Mouse (Mus musculus) forebrain, postnatal 0 days (tissue): Measurements from ENCODE around the gene Lrr1. TPM values are rescaled to one million over a fixed set of nuclear protein-coding genes. Genes with fewer than 3 reads are reported as not detected.
A peak's percentile ranks its signal among the peaks of the same experiment; 100 is the strongest.

ENCODE experiments used
- ATAC-seq: fragments of 200-750 bp; cut with Nextera tagmentation; 2 replicates; pipeline ENCODE4 v1.8.0; 2017; ENCODE audit warnings: mild to moderate bottlenecking, moderate library complexity
- DNase-seq: peaks from one replicate; pipeline ENCODE4 v3.0.0-alpha.2; 2015
- H3K27ac ChIP-seq: fragments of 300-500 bp; sonication (generic); 2 replicates; pipeline ENCODE4 v1.5.1; 2014; ENCODE audit warnings: low read depth, mild to moderate bottlenecking, antibody characterized with exemption, low read length, moderate library complexity, mixed read lengths
- H3K27me3 ChIP-seq: fragments of 300-500 bp; sonication (generic); 2 replicates; pipeline ENCODE4 v1.6.1; 2014; ENCODE audit warnings: mild to moderate bottlenecking, low read length, mixed read lengths; ENCODE audit not compliant: insufficient read depth
- H3K36me3 ChIP-seq: fragments of 300-500 bp; sonication (generic); 2 replicates; pipeline ENCODE4 v1.6.1; 2014; ENCODE audit warnings: mild to moderate bottlenecking, moderate library complexity; ENCODE audit not compliant: insufficient read depth
- H3K4me1 ChIP-seq: fragments of 300-500 bp; sonication (generic); 2 replicates; pipeline ENCODE4 v1.6.1; 2014; ENCODE audit warnings: antibody characterized with exemption; ENCODE audit not compliant: insufficient read depth
- H3K4me2 ChIP-seq: fragments of 300-500 bp; sonication (generic); 2 replicates; pipeline ENCODE4 v1.6.1; 2014; ENCODE audit warnings: low read depth, mild to moderate bottlenecking, moderate library complexity
- H3K4me3 ChIP-seq: fragments of 300-500 bp; sonication (generic); 2 replicates; pipeline ENCODE4 v1.5.1; 2014; ENCODE audit warnings: low read depth, low read length, mixed read lengths
- H3K9ac ChIP-seq: fragments of 300-500 bp; sonication (generic); 2 replicates; pipeline ENCODE4 v1.6.1; 2014; ENCODE audit warnings: mild to moderate bottlenecking
- H3K9me3 ChIP-seq: fragments of 300-500 bp; sonication (generic); 2 replicates; pipeline ENCODE4 v1.6.1; 2016; ENCODE audit warnings: low read length
- CTCF ChIP-seq: sonication (generic); IDR thresholded peaks from 2 replicates; pipeline ENCODE4 v1.5.1; 2016; ENCODE audit warnings: antibody characterized with exemption, control low read depth, low read depth
- WGBS: fragments of 180-500 bp; shearing (Covaris S2); extraction: QIAGEN DNeasy Blood & Tissue Kit; methylation state at CpG from one replicate; pipeline ENCODE4 v1.1.7; 2014; 5-methylcytosine and 5-hydroxymethylcytosine counted together
- polyA plus RNA-seq: library from polyadenylated mRNA; unstranded; fragments of >200 nt; fragmentation: Nextera tagmentation; extraction: Ambion mirVana; gene quantifications from 2 replicates; pipeline ENCODE4 v1.2.1, GENCODE M21; 2015
- total RNA-seq: library from RNA; depleted of rRNA; stranded (reverse); fragments of >200 nt; gene quantifications from 2 replicates; pipeline ENCODE4 v1.2.3, GENCODE M21; 2014

The Lrr1 gene
- total and polyA plus RNA-seq, 2 experiments from 2014 or later, result 0.71 to 2.3 TPM

DNA sequence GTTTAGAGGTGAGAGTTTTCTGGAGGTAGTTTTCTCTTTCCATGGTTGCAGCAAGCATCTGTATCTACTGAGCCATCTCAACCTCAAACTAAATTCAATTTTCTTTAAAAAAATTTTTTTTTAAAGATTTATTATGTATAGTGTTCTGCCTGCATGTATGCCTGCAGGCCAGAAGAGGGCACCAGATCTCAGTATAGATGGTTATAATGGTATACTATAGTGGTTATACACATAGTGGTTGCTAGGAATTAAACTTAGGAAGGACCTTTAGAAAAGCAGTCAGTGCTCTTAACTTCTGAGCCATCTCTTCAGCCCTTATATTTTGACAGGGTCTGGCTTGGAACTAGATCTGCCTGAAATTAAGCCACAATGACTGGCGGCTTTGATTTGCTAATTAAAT is 21.9 kb downstream of the Lrr1 start:
- peak; percentile 50; the same call in 1 of the 2 replicates for ATAC-seq
- H3K4me2 ChIP-seq, result no peak overlapping the region
- no peak overlapping the region for H3K9ac ChIP-seq
- H3K4me1 ChIP-seq, result peaks cover 9% of the 10 kb centered on the region
- TF ChIP-seq CTCF, result peak; percentile 49
- 97% methylated on average over 1 of the region's 1 CpGs for WGBS
- H3K27me3 ChIP-seq, result no peaks in the 10 kb centered on the region
- H3K36me3 ChIP-seq, result peaks cover 4% of the 10 kb centered on the region; the same call in 1 of the 2 replicates
- H3K4me3 ChIP-seq, result no peak overlapping the region
- H3K9me3 ChIP-seq, result no peaks in the 10 kb centered on the region
- no peak overlapping the region for H3K27ac ChIP-seq
- DNase-seq, result no peak

DNA sequence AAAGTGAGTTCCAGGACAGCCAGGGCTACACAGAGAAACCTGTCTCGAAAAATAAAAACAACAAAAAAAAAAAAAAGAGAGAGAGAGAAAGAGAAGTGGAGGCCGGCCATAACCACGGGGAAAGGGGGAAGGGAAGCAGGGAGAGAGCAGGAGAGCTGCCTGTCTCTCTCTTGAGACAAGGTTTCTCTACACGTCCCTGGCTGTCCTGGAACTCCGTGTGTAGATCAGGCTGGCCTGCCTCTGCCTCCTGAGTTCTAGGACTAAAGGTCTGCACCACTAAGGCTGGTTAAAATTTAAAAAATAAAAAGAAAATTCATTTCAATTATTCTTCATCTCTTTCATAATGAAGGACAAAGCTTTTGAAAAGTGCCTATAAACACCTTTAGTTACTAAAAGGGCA is 22.8 kb downstream of the Lrr1 start:
- no peak for DNase-seq
- Histone ChIP-seq H3K4me1 (peaks cover 11% of the 10 kb centered on the region; the same call in 1 of the 2 replicates), H3K4me3 (no peak overlapping the region), H3K27me3 (no peaks in the 10 kb centered on the region), H3K9ac (no peak overlapping the region), H3K4me2 (no peak overlapping the region), H3K27ac (no peak overlapping the region), H3K9me3 (no peaks in the 10 kb centered on the region), H3K36me3 (peaks cover 4% of the 10 kb centered on the region; the same call in 1 of the 2 replicates)
- 94% methylated on average over 5 of the region's 5 CpGs for WGBS
- TF ChIP-seq CTCF, result no peak
- ATAC-seq, result no peak

- Histone ChIP-seq H3K27ac (no peak overlapping the region), H3K27me3 (no peaks in the 10 kb centered on the region), H3K9ac (no peak overlapping the region), H3K4me3 (no peak overlapping the region), H3K4me2 (no peak overlapping the region), H3K9me3 (no peaks in the 10 kb centered on the region), H3K36me3 (peaks cover 4% of the 10 kb centered on the region; the same call in 1 of the 2 replicates), H3K4me1 (peaks cover 6% of the 10 kb centered on the region; the same call in 1 of the 2 replicates)
- 91% methylated on average over 2 of the region's 2 CpGs for WGBS
- ATAC-seq, result no peak
- TF ChIP-seq CTCF, result no peak
- DNase-seq, result no peak
These were observed 24.0 kb downstream of the Lrr1 start for GRCm38 (mm10) chr12:69192637-69193036.

GRCm38 (mm10) chr12:69196444-69197377 is 28.1 kb downstream of the Lrr1 start, which contains the start of gene Gm49383:
Gene Gm49383 (minus strand): TSS chr12:69197104.
- Histone ChIP-seq H3K4me1 (peaks cover 17% of the 10 kb centered on the region), H3K9ac (peak within 1 kb of the TSS; percentile 88), H3K9me3 (no peaks in the 10 kb centered on the region), H3K4me3 (peak within 1 kb of the TSS; percentile 94), H3K27me3 (no peaks in the 10 kb centered on the region), H3K27ac (peak within 1 kb of the TSS; percentile 94), H3K4me2 (peak within 1 kb of the TSS; percentile 96), H3K36me3 (peaks cover 9% of the 10 kb centered on the region; the same call in 1 of the 2 replicates)
- TF ChIP-seq CTCF, result no peak; the same call in 1 of the 2 replicates
- peak; percentile 85 for ATAC-seq
- peak; percentile 88 for DNase-seq
- WGBS, result under 1% methylated on average over 72 of the region's 75 CpGs

- TF ChIP-seq CTCF, result 0 out of 2 replicates have a peak, but pooled peaks have one; percentile 19
- peak overlapping the region; percentile 88 for H3K9ac ChIP-seq
- peaks cover 17% of the 10 kb centered on the region for H3K4me1 ChIP-seq
- no peaks in the 10 kb centered on the region for H3K9me3 ChIP-seq
- 4% methylated on average over 91 of the region's 94 CpGs for WGBS
- H3K27me3 ChIP-seq, result no peaks in the 10 kb centered on the region
- peak overlapping the region; percentile 94 for H3K4me3 ChIP-seq
- H3K27ac ChIP-seq, result peak overlapping the region; percentile 94
- peak; percentile 60 for DNase-seq
- H3K4me2 ChIP-seq, result peak overlapping the region; percentile 96
- ATAC-seq, result peak; percentile 77
- peaks cover 9% of the 10 kb centered on the region; the same call in 1 of the 2 replicates for H3K36me3 ChIP-seq
These were observed 29.0 kb downstream of the Lrr1 start for GRCm38 (mm10) chr12:69197378-69198163.

GRCm38 (mm10) chr12:69198164-69198535 is 29.5 kb downstream of the Lrr1 start, which contains the start of gene Dnaaf2:
Gene Dnaaf2 (minus strand): TSS chr12:69198429.
- Histone ChIP-seq H3K27me3 (no peaks in the 10 kb centered on the region), H3K9me3 (no peaks in the 10 kb centered on the region), H3K36me3 (peaks cover 9% of the 10 kb centered on the region; the same call in 1 of the 2 replicates), H3K27ac (peak within 1 kb of the TSS; percentile 94), H3K9ac (peak within 1 kb of the TSS; percentile 88), H3K4me3 (peak within 1 kb of the TSS; percentile 94), H3K4me1 (peaks cover 17% of the 10 kb centered on the region), H3K4me2 (peak within 1 kb of the TSS; percentile 96)
- TF ChIP-seq CTCF, result no peak
- WGBS, result 0% methylated on average over 18 of the region's 18 CpGs
- ATAC-seq (peak; percentile 25), DNase-seq (peak; percentile 65)
